Mouse (Mus musculus) kidney, adult 2 months (tissue): Measurements from ENCODE around the gene Pxn.

Experiments used
- CTCF ChIP-seq: fragments of 200-500 bp; conservative IDR thresholded peaks from 2 replicates; pipeline ENCODE4 v1.5.1; 2011; ENCODE audit warnings: low read depth, mild to moderate bottlenecking, control low read depth, low read length, moderate library complexity, mixed read lengths; ENCODE audit not compliant: insufficient read depth, insufficient read length
- POLR2A ChIP-seq: fragments of 200-500 bp; IDR thresholded peaks from one replicate; pipeline ENCODE4 v1.6.1; 2011; ENCODE audit warnings: low read depth, low read length, control low read depth

GRCm38 (mm10) chr5:115522531-115522930, 16.1 kb downstream of the Pxn start:
- no peak for TF ChIP-seq POLR2A
- TF ChIP-seq CTCF, result no peak
